Mouse (Mus musculus): ENCODE measurements around the gene Timm23. TPM values are rescaled to one million over a fixed set of nuclear protein-coding genes. Genes with fewer than 3 reads are reported as not detected.
A peak's percentile ranks its signal among the peaks of the same experiment; 100 is the strongest.

The Timm23 gene
- total RNA-seq, 2 experiments from 2014 or later: 218 to 234 TPM

- intact Hi-C loops (cut with DNase I): no loop called here
- peak; percentile 68 to 69 for DNase-seq
Measured at GRCm38 (mm10) chr14:32165278-32166061, 36.2 kb downstream of the Timm23 start.

GRCm38 (mm10) chr14:32164173-32165051 is 37.3 kb downstream of the Timm23 start:
- intact Hi-C loops (cut with DNase I): loop anchor here (5.0 kb wide), 1 partner anchor 38 kb away; the partner anchor contains the start of genes Parg and Timm23
- no peak for DNase-seq

- intact Hi-C loops (cut with DNase I): loop anchor here (5.0 kb wide), 1 partner anchor 39 kb away; the partner anchor contains the start of genes Parg and Timm23
- no peak for DNase-seq
Measured at GRCm38 (mm10) chr14:32163203-32163888, 38.4 kb downstream of the Timm23 start.

GRCm38 (mm10) chr14:32162231-32162630 is 39.5 kb downstream of the Timm23 start:
- intact Hi-C loops (cut with DNase I): loop anchor here (5.0 kb wide), 1 partner anchor 40 kb away; the partner anchor contains the start of genes Parg and Timm23
- no peak for DNase-seq

DNA sequence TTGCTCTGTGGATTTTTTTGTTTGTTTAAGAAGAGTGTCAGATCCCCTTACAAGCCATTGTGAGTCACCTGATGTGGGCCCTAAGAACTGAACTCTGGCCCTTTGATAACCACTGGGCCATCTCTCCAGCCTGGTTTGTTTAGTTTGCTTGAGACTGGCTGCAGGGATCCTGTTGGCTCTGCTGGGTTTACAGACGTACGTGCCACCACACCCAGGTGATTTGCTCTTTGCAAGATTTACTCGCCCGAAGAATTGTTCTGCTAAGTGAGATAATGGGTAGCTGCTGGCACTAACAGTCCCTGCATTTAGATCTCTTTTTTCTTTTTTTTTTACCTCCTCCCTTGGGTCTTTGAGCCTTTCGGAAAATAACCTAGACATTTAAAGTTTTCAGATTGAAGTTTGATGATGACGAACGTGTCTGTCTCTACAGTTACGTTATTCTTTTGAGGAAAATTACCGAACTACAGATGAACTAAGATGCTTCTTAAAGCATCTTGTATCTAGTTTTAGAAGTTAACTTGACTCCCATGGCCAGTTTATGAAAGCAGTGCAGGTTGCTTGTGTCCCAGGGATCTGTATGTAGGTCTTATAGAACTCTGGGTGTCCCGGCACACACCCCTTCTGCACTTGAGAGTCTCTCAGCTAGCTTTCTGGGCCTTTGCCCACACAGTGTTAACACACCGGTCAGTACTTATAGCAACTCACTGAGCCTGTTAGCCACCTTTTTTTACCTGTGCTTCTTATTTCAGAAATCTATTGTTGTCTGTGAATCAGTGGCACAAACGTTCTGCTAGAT is 40.4 kb downstream of the Timm23 start:
- intact Hi-C loops (cut with DNase I): loop anchor here (5.0 kb wide), 1 partner anchor 41 kb away; the partner anchor contains the start of genes Parg and Timm23
- no peak for DNase-seq

- intact Hi-C loops (cut with DNase I): loop anchor here (5.0 kb wide), 1 partner anchor 42 kb away; the partner anchor contains the start of genes Parg and Timm23
- DNase-seq: no peak
Measured at GRCm38 (mm10) chr14:32160563-32160962, 41.1 kb downstream of the Timm23 start.

DNA sequence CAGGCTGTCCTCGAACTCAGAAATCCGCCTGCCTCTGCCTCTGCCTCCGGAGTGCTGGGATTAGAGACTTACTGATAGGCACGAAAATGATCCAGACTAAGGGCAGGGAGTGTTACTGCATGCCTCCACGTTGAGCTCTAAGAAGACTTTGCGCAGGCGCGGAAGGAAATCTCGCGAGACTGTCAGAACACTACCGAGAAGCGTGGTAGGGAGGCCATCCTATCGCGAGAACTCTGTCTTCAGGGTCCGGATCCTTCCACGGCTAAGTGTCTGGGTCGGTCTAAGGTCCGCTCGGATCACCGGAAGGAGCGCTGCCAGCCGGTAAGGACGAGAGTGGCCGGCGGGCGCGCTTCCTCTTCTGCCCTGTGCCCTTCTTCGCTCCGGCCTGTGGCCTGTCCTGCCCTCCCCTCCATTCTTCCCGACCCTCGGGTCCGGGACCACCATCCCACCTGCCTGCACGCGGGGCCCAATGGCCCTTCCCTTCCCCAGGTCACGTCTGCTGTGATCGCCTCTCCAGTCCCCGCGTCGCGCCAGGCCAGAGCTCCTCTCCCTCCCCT is 41.9 kb downstream of the Timm23 start, which contains the start of gene Ncoa4:
TSS of gene Ncoa4 (plus strand) at position 176 of the 557 bp plus-strand sequence.
- intact Hi-C loops (cut with DNase I): loop anchor here (2.0 to 5.0 kb wide), 2 partner anchors 43 to 75 kb away; partner anchors contain the start of genes Dph3, Oxnad1, Parg and Timm23

DNA sequence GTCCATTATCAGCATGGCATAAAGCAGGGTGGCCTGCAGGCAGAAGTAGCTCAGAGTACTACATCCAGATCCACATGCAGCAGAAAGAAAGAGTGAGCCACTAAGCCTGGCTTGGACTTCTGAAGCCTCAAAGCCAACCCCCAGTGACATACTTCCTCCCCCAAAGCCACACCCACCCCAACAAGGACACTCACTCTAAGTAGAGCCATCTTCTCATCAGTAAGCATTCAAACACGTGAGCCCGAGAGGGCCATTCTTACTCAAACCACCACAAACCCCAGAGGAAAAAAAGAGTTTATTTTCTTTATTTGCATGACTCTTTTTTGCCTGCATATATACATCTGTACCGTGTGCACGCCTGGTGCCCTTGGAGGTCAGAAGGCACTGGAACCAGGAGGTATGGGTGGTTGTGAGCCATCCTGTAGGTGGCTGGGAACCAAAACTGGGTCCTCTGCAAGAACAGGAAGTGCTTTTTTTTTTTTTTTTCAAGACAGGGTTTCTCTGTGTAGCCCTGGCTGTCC is 42.5 kb downstream of the Timm23 start:
- DNase-seq: no peak
- intact Hi-C loops (cut with DNase I): loop anchor here (2.0 kb wide), 1 partner anchor 74 kb away; the partner anchor contains the start of genes Dph3 and Oxnad1

More for the DNA sequence above, 41.9 kb downstream of the Timm23 start, which contains the start of gene Ncoa4:
- DNase-seq: peak; percentile 99

DNA sequence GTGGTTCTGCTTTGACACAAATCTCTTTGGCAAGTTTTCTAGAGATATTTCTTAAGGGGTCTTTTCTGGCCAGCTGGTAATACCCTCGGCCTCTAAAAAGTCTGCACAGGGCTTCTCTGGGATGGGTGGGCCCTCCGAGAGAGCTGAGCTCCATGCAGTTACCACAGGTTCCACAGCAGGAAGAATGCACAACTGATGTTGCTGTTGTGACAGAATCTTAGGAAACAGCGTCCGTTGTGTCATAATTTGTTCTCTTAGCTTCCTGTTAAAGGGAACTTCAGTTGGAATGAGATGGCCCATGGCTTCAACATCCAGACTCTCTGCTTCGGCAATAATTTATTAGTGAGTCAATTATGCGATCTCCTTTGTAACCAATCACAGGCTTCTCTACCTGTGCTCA is 46.9 kb downstream of the Timm23 start:
- DNase-seq: no peak
- intact Hi-C loops (cut with DNase I): no loop called here

DNA sequence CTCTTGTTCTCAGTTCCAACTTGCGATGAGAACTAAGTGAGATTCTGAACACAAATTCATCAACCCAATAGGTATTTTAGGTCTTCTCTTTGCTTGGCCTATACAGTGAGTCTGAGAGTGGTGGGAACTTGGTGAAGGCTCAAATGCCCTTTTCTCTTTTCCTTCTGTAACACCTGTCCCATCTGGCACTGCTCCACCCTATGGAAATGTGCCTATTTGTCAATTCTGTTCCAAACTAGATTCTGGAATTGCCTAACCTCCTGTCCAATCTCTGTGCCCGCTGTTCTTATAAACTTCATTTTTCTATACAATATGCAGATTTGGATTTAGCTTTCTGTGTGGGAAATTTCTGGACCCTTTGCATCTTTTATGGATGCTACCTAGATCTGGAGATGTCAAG is 48.5 kb downstream of the Timm23 start:
- DNase-seq: no peak
- intact Hi-C loops (cut with DNase I): no loop called here

DNA sequence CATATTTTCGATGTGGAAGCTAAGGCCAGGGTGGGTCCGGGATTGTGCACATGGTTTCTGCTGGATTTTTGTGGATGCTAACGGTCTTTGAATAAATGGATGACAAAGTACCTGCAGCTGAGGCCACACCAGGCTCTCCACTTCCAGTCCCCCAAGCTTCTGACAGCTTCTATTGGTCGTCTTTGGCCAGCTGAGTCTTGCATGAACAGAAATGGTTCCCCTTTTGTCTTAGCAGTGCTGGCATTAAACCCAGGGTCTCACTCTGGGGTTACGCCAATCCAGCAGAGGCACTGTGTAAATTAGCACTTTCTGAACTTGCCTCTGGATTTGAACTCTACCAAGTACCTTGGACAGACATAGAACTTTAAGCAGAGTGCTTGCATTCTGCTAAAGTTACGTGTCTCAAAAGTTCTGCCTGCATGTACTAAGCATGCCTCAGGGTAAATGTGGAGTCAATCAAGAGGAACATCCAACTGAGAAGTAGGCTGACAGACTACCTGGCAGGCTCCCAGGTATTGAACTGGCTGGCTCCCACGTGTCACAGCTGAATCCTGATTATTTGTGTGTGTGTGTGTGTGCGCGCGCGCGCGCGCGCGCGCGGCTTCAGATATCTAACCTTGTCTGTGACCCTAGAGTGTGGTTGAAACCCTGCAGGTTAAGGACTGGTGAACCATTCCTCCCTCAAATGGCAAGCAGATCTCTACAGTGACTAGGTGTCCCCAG is 49.3 kb downstream of the Timm23 start:
- intact Hi-C loops (cut with DNase I): no loop called here
- DNase-seq: no peak

- DNase-seq: no peak
- intact Hi-C loops (cut with DNase I): no loop called here
Measured at GRCm38 (mm10) chr14:32150872-32151271, 50.8 kb downstream of the Timm23 start.

- DNase-seq: no peak
- intact Hi-C loops (cut with DNase I): no loop called here
Measured at GRCm38 (mm10) chr14:32146578-32146977, 55.1 kb downstream of the Timm23 start.

DNA sequence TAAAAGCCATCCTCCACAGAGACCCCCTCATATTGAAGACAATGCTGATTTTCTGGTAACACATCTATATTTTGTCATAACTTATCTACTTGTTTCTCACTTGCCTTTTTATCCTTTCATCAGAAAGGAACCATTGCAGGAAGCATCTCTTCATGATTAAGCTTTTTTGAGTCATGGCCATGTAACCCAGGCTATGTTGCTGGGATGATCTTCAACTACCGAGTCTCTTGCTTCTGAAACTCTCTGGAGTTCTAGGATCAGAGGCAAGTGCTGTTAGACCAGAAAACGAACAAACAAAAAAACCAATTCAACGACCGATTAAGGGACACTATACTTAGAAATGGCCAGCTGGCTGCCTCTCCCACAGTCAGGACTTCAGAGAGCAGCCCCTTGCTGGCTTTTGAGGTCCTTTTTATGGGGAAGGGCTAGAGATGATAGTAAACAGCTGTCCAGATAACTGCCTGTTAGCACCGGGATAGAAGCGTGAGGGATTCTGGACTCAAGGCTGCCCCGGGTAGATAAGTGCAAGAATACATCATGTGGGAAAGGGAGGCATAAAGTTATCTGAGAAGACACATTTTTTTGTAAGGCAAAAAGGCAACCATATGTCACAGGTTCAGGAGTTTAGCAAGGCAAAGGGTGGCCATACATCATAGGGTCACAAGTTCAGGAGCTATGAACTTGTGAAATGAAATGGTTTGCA is 55.7 kb downstream of the Timm23 start:
- intact Hi-C loops (cut with DNase I): no loop called here
- no peak for DNase-seq

DNA sequence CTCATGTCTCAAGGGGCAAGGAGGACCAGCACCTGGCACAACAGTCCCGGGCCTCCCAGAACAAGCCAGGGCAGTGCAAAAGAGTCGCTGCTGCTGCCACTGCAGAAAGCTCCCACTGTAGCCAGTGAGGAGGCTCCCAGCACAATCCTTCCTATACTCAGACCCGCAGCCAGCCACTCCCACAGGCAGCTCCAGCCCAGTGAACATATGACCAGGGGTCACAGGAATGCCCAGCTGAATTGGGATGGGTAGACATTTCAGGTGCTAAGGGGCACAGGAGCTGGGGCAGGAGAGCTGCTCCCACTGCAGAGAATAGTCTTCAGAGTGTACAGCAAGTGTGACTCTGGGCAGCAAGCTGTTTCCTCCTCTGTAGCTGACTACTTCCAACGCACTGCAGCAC is 56.3 kb downstream of the Timm23 start:
- no peak for DNase-seq
- intact Hi-C loops (cut with DNase I): no loop called here

GRCm38 (mm10) chr14:32144734-32145133 is 57.0 kb downstream of the Timm23 start:
- no peak for DNase-seq
- intact Hi-C loops (cut with DNase I): no loop called here

GRCm38 (mm10) chr14:32141723-32142122 is 60.0 kb downstream of the Timm23 start, which contains the start of gene Msmb:
Gene Msmb (plus strand): TSS chr14:32142023.
- intact Hi-C loops (cut with DNase I): no loop called here
- DNase-seq: no peak
